Mouse (Mus musculus) liver, postnatal 0 days (tissue): ENCODE data around the gene Plxna2. TPM values are rescaled to one million over a fixed set of nuclear protein-coding genes. Genes with fewer than 3 reads are reported as not detected.

ENCODE experiments used
- ATAC-seq: fragments of 200-750 bp; cut with Nextera tagmentation; 2 replicates; pipeline ENCODE4 v1.8.0; 2017; ENCODE audit warnings: mild to moderate bottlenecking, moderate library complexity
- DNase-seq: peaks from one replicate; pipeline ENCODE4 v3.0.0-alpha.2; 2016
- H3K27ac ChIP-seq: fragments of 300-500 bp; sonication (generic); 2 replicates; pipeline ENCODE4 v1.5.1; 2014; ENCODE audit warnings: antibody characterized with exemption, moderate library complexity, mild to moderate bottlenecking, low read depth
- H3K27me3 ChIP-seq: fragments of 300-500 bp; sonication (generic); 2 replicates; pipeline ENCODE4 v1.6.1; 2014; ENCODE audit warnings: low read length, control low read depth, mixed read lengths; ENCODE audit not compliant: insufficient read depth
- H3K36me3 ChIP-seq: fragments of 300-500 bp; sonication (generic); replicated peaks from 2 replicates; pipeline ENCODE4 v1.6.1; 2014; ENCODE audit warnings: mild to moderate bottlenecking, control low read depth, low read length, moderate library complexity, mixed read lengths; ENCODE audit not compliant: insufficient read depth
- H3K4me1 ChIP-seq: fragments of 300-500 bp; sonication (generic); 2 replicates; pipeline ENCODE4 v1.6.1; 2014; ENCODE audit warnings: antibody characterized with exemption, mild to moderate bottlenecking, control low read depth; ENCODE audit not compliant: insufficient read depth
- H3K4me2 ChIP-seq: fragments of 300-500 bp; sonication (generic); 2 replicates; pipeline ENCODE4 v1.6.1; 2014; ENCODE audit warnings: low read depth, mild to moderate bottlenecking, low read length, moderate library complexity, mixed read lengths
- H3K4me3 ChIP-seq: fragments of 300-500 bp; sonication (generic); 2 replicates; pipeline ENCODE4 v1.5.1; 2014; ENCODE audit warnings: low read depth, low read length
- H3K9ac ChIP-seq: fragments of 300-500 bp; sonication (generic); replicated peaks from 2 replicates; pipeline ENCODE4 v1.6.1; 2014; ENCODE audit warnings: mild to moderate bottlenecking, moderate library complexity
- H3K9me3 ChIP-seq: fragments of 300-500 bp; sonication (generic); 2 replicates; pipeline ENCODE4 v1.6.1; 2016; ENCODE audit warnings: mild to moderate bottlenecking, control low read depth, low read length, mixed read lengths
- CTCF ChIP-seq: sonication (generic); IDR thresholded peaks from 2 replicates; pipeline ENCODE4 v1.5.1; 2016; ENCODE audit warnings: antibody characterized with exemption, low read depth
- EP300 ChIP-seq: IDR thresholded peaks from 2 replicates; pipeline ENCODE4 v1.6.1; 2016; ENCODE audit warnings: antibody characterized with exemption, low read depth, mild to moderate bottlenecking
- WGBS: fragments of 180-500 bp; shearing (Covaris S2); extraction: QIAGEN DNeasy Blood & Tissue Kit; methylation state at CpG from one replicate; pipeline ENCODE4 v1.1.7; 2014; ENCODE audit not compliant: insufficient replicate concordance; 5-methylcytosine and 5-hydroxymethylcytosine counted together
- polyA plus RNA-seq: library from polyadenylated mRNA; unstranded; fragments of >200 nt; fragmentation: Nextera tagmentation; extraction: Ambion mirVana; gene quantifications from 2 replicates; pipeline ENCODE4 v1.2.1, GENCODE M21; 2015

Plxna2 gene
- polyA plus RNA-seq, 1 experiment from 2014 or later: 2.3 TPM

- 60% methylated on average over 5 of the region's 5 CpGs for WGBS
- no peak overlapping the region for H3K9ac ChIP-seq
- no peaks in the 10 kb centered on the region for H3K27me3 ChIP-seq
- no peak for ATAC-seq
- DNase-seq: no peak
- TF ChIP-seq EP300: no peak
- H3K4me3 ChIP-seq: no peak overlapping the region
- H3K36me3 ChIP-seq: no peaks in the 10 kb centered on the region
- H3K9me3 ChIP-seq: no peaks in the 10 kb centered on the region
- H3K4me1 ChIP-seq: 0 out of 2 replicates have a peak, but pooled peaks cover 7% of the 10 kb centered on the region
- H3K4me2 ChIP-seq: no peak overlapping the region
- H3K27ac ChIP-seq: no peak overlapping the region
These were observed 19.6 kb downstream of the Plxna2 start for GRCm38 (mm10) chr1:194637391-194638304.

- H3K27ac ChIP-seq: no peak overlapping the region
- WGBS: 38% methylated on average over 5 of the region's 5 CpGs
These were observed 23.7 kb downstream of the Plxna2 start for GRCm38 (mm10) chr1:194641601-194642301.

DNA sequence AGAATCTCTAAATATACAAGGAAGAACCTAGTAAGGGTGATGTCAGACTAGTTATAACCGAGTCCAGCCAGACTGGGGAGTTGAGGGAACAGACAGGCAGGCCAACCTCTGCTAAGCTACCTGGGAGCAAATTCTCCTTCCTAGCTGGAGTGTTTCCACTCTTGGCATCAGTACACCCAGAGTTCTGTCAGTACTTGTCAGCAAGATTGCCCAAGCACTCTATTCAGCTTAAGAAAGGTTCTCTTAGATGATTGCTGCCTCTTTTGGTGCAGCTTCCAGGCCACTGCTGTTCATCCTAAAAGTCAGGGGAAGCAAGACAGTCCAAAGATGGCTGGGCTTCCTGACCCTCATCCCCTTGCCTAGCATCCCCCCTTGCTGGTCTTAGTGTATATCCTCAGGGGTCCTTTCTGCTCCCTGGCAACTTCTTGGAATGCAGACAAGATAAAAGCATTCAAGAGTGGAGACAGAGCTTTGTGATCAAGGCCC is 24.3 kb downstream of the Plxna2 start:
- 0 out of 2 replicates have a peak, but pooled peaks cover 4% of the 10 kb centered on the region for H3K4me1 ChIP-seq
- no peak overlapping the region for H3K9ac ChIP-seq
- ATAC-seq (no peak), DNase-seq (no peak)
- H3K36me3 ChIP-seq: peaks cover 5% of the 10 kb centered on the region; the same call in 1 of the 2 replicates
- no peaks in the 10 kb centered on the region for H3K9me3 ChIP-seq
- no peak overlapping the region for H3K4me3 ChIP-seq
- no peaks in the 10 kb centered on the region for H3K27me3 ChIP-seq
- 61% methylated on average over 1 of the region's 1 CpGs for WGBS
- H3K4me2 ChIP-seq: no peak overlapping the region
- no peak overlapping the region for H3K27ac ChIP-seq
- TF ChIP-seq CTCF (no peak), EP300 (no peak)

More at GRCm38 (mm10) chr1:194641601-194642301, 23.7 kb downstream of the Plxna2 start:
- Histone ChIP-seq H3K4me2 (no peak overlapping the region), H3K4me3 (no peak overlapping the region), H3K9ac (no peak overlapping the region), H3K4me1 (0 out of 2 replicates have a peak, but pooled peaks cover 4% of the 10 kb centered on the region), H3K27me3 (no peaks in the 10 kb centered on the region), H3K36me3 (peaks cover 5% of the 10 kb centered on the region; the same call in 1 of the 2 replicates), H3K9me3 (no peaks in the 10 kb centered on the region)
- DNase-seq (no peak), ATAC-seq (no peak)
- TF ChIP-seq CTCF (no peak), EP300 (no peak)

- TF ChIP-seq CTCF (no peak), EP300 (no peak)
- WGBS: 72% methylated on average over 6 of the region's 6 CpGs
- H3K9ac ChIP-seq: no peak overlapping the region
- no peak overlapping the region for H3K4me2 ChIP-seq
- no peaks in the 10 kb centered on the region for H3K27me3 ChIP-seq
- no peak overlapping the region for H3K4me3 ChIP-seq
- no peak overlapping the region for H3K27ac ChIP-seq
- 0 out of 2 replicates have a peak, but pooled peaks cover 4% of the 10 kb centered on the region for H3K4me1 ChIP-seq
- peaks cover 5% of the 10 kb centered on the region; the same call in 1 of the 2 replicates for H3K36me3 ChIP-seq
- no peaks in the 10 kb centered on the region for H3K9me3 ChIP-seq
- DNase-seq (no peak), ATAC-seq (no peak)
These were observed 25.9 kb downstream of the Plxna2 start for GRCm38 (mm10) chr1:194643930-194644329.

DNA sequence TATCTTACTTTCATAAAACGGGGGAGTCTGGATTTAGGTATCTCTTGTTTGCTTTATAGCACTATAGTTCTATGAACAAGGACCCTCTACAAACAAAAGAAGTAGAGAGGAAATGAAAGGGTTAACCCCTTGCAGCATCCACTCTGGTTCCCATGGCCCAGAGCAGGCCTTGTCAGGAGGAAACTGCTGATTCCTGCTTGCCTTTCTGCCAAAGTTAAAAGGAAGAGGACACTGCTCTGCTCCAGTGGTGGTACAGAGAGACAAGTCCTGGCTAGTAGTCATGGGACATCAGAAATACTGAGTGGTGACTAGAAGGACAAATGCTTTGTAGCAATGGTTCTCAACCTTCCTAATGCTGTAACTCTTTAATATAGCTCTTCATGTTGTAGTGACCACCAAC is 27.9 kb downstream of the Plxna2 start:
- no peaks in the 10 kb centered on the region for H3K9me3 ChIP-seq
- DNase-seq (no peak), ATAC-seq (no peak)
- TF ChIP-seq CTCF (no peak), EP300 (peak; percentile 19; the same call in 1 of the 2 replicates)
- H3K36me3 ChIP-seq: peaks cover 5% of the 10 kb centered on the region; the same call in 1 of the 2 replicates
- no peak overlapping the region for H3K27ac ChIP-seq
- H3K9ac ChIP-seq: no peak overlapping the region
- no peak overlapping the region for H3K4me2 ChIP-seq
- WGBS: 63% methylated on average over 1 of the region's 1 CpGs
- no peaks in the 10 kb centered on the region for H3K27me3 ChIP-seq
- no peaks in the 10 kb centered on the region for H3K4me1 ChIP-seq
- H3K4me3 ChIP-seq: no peak overlapping the region

GRCm38 (mm10) chr1:194650076-194650475 is 32.1 kb downstream of the Plxna2 start:
- Histone ChIP-seq H3K36me3 (0 out of 2 replicates have a peak, but pooled peaks cover 2% of the 10 kb centered on the region), H3K4me3 (no peak overlapping the region), H3K27me3 (no peaks in the 10 kb centered on the region), H3K9me3 (no peaks in the 10 kb centered on the region), H3K4me2 (no peak overlapping the region), H3K4me1 (no peaks in the 10 kb centered on the region), H3K27ac (no peak overlapping the region), H3K9ac (no peak overlapping the region)
- no peak for ATAC-seq
- no peak for DNase-seq
- WGBS: 51% methylated on average over 1 of the region's 1 CpGs
- no peak for TF ChIP-seq EP300
- no peak for TF ChIP-seq CTCF
